Mouse (Mus musculus): ENCODE measurements around the gene Lmx1b.

DNA sequence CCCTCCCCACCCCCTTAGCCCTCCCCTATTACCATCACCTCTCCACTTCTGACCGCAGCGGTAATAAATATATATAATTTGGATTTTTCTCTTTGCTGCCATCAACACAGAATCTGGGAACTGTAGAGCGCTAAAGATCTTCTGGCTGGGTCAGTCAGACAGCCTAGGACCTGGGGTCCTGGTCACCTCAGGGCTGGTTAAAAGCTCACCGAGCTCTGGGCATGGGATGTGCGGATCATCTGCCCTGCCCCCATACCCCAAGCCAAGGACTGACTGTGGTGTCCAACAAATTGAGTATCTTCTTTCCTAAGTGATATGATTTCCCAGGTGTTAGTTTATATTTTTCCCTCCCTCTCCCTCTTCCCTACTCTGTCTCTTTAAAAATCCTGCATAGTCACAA lies 6.4 kb downstream of the Lmx1b start:
- TF ChIP-seq GATA1 (IDR thresholded peaks at IDR 0.05; ENCODE audit: borderline replicate concordance, low read length) = no peak
- no peak for TF ChIP-seq FLI1 (IDR thresholded peaks at IDR 0.05; ENCODE audit: low read length)

Measured in megakaryocyte, embryonic 14.5 days (primary cell).